Mouse (Mus musculus): Measurements from ENCODE around the gene Lrrc28. TPM values are rescaled to one million over a fixed set of nuclear protein-coding genes. Genes with fewer than 3 reads are reported as not detected.

Lrrc28 gene
- polyA plus RNA-seq (2012; ENCODE audit: low replicate concordance) = 6.2 and 10.8 TPM in 2 replicates

GRCm38 (mm10) chr7:67644833-67645680 is at the start of gene Lrrc28:
Gene Lrrc28, minus strand, starts transcription at chr7:67645268.

DNA sequence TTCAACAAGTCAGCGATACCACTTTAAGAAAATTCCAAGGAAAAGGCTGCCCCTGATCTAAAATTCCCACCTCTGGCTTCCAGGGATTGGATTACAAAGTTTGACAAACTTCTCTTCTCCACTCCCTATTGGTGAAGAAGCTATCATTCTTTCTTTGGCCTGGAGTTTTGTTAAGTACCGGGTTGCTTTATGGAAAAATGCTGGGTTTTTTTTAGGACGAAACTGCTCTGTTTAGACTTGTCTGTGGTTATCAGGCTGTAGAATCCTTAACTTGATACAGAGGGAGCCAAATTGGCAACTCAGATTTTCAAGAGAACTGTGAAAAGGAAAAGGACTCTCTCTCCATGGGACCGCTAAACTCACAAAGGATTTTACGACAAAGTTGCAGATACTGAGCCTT is 2.2 kb upstream of the Lrrc28 start, which contains the start of gene Ttc23:
Gene Ttc23, plus strand, starts transcription at position 134 of the 400 bp plus-strand sequence.

Other genes with a start within 250 kb of the Lrrc28 start
- gene Ttc23, start 2.1 kb upstream of the Lrrc28 start, polyA plus RNA-seq (2012; ENCODE audit: low replicate concordance) = 0.09 and 0.23 TPM in 2 replicates
- 0.10 and 0.11 TPM in 2 replicates for gene Synm, start 114.5 kb upstream of the Lrrc28 start, polyA plus RNA-seq (2012; ENCODE audit: low replicate concordance)

Measured in leukemia stem cell, adult 10-12 weeks (primary cell).